Mouse (Mus musculus) heart, postnatal 0 days (tissue): ENCODE data around the gene Pde4b. TPM values are rescaled to one million over a fixed set of nuclear protein-coding genes. Genes with fewer than 3 reads are reported as not detected.

Source experiments
- ATAC-seq: fragments of 200-750 bp; cut with Nextera tagmentation; 2 replicates; pipeline ENCODE4 v1.8.0; 2017; ENCODE audit warnings: low read depth, moderate number of reproducible peaks, moderate library complexity; ENCODE audit not compliant: insufficient read depth
- DNase-seq: peaks from one replicate; pipeline ENCODE4 v3.0.0-alpha.2; 2016; ENCODE audit warnings: low spot score
- H3K27ac ChIP-seq: fragments of 300-500 bp; sonication (generic); 2 replicates; pipeline ENCODE4 v1.5.1; 2014; ENCODE audit warnings: low read depth, mild to moderate bottlenecking
- H3K27me3 ChIP-seq: fragments of 300-500 bp; sonication (generic); 2 replicates; pipeline ENCODE4 v1.6.1; 2014; ENCODE audit warnings: low read length, mixed read lengths; ENCODE audit not compliant: control insufficient read depth, insufficient read depth
- H3K36me3 ChIP-seq: fragments of 300-500 bp; sonication (generic); replicated peaks from 2 replicates; pipeline ENCODE4 v1.6.1; 2014; ENCODE audit warnings: low read length, mixed read lengths; ENCODE audit not compliant: control insufficient read depth, insufficient read depth
- H3K4me1 ChIP-seq: fragments of 300-500 bp; sonication (generic); 2 replicates; pipeline ENCODE4 v1.6.1; 2014; ENCODE audit warnings: antibody characterized with exemption; ENCODE audit not compliant: control insufficient read depth, insufficient read depth
- H3K4me2 ChIP-seq: fragments of 300-500 bp; sonication (generic); 2 replicates; pipeline ENCODE4 v1.6.1; 2014; ENCODE audit warnings: low read depth, mild to moderate bottlenecking, low read length, moderate library complexity
- H3K4me3 ChIP-seq: fragments of 300-500 bp; sonication (generic); 2 replicates; pipeline ENCODE4 v1.5.1; 2014; ENCODE audit warnings: low read depth, low read length
- H3K9ac ChIP-seq: fragments of 300-500 bp; sonication (generic); replicated peaks from 2 replicates; pipeline ENCODE4 v1.6.1; 2014; ENCODE audit warnings: low read depth, low read length, mixed read lengths
- H3K9me3 ChIP-seq: fragments of 300-500 bp; sonication (generic); replicated peaks from 2 replicates; pipeline ENCODE4 v1.6.1; 2016; ENCODE audit warnings: low read length; ENCODE audit not compliant: control insufficient read depth
- CTCF ChIP-seq: IDR thresholded peaks from 2 replicates; pipeline ENCODE4 v1.5.1; 2016; ENCODE audit warnings: antibody characterized with exemption, control low read depth, low read depth
- EP300 ChIP-seq: IDR thresholded peaks from 2 replicates; pipeline ENCODE4 v1.6.1; 2016; ENCODE audit warnings: antibody characterized with exemption, low read depth
- WGBS: fragments of 180-500 bp; shearing (Covaris S2); extraction: QIAGEN DNeasy Blood & Tissue Kit; methylation state at CpG from one replicate; pipeline ENCODE4 v1.1.7; 2014; 5-methylcytosine and 5-hydroxymethylcytosine counted together
- polyA plus RNA-seq: library from polyadenylated mRNA; unstranded; fragments of >200 nt; fragmentation: Nextera tagmentation; extraction: Ambion mirVana; gene quantifications from 2 replicates; pipeline ENCODE4 v1.2.1, GENCODE M21; 2015
- total RNA-seq: library from RNA; depleted of rRNA; stranded (reverse); fragments of >200 nt; gene quantifications from 2 replicates; pipeline ENCODE4 v1.2.3, GENCODE M21; 2014; ENCODE audit warnings: low replicate concordance

The Pde4b gene
- total and polyA plus RNA-seq, 2 experiments from 2014 or later = 30.8 to 50.1 TPM

DNA sequence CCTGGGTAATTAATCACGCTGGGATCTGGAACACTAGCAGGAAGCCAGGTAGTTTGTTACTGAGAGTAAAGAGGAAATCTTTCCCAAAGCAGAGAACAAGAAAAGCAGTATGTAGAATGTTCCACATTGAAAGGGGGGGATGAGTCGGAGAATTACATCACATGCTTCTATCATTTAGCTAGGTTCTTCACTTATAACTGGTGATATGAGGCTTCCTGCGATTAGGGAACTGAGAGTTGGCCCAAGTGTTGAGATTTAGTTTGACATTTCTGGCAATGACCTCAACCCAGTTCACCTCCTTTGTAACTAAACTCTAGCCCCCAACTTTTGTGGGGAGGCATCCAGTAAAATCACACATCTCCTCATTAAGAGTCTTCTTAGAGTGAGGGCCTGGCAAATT lies 185.0 kb downstream of the Pde4b start:
- 64% methylated on average over 3 of the region's 3 CpGs for WGBS
- Histone ChIP-seq H3K4me1 (peaks cover 4% of the 10 kb centered on the region; the same call in 1 of the 2 replicates), H3K36me3 (no peaks in the 10 kb centered on the region), H3K4me2 (no peak overlapping the region), H3K4me3 (no peak overlapping the region), H3K9ac (no peak overlapping the region), H3K27ac (no peak overlapping the region), H3K27me3 (no peaks in the 10 kb centered on the region), H3K9me3 (no peaks in the 10 kb centered on the region)
- no peak for TF ChIP-seq EP300
- no peak for TF ChIP-seq CTCF
- no peak for DNase-seq
- ATAC-seq = no peak

DNA sequence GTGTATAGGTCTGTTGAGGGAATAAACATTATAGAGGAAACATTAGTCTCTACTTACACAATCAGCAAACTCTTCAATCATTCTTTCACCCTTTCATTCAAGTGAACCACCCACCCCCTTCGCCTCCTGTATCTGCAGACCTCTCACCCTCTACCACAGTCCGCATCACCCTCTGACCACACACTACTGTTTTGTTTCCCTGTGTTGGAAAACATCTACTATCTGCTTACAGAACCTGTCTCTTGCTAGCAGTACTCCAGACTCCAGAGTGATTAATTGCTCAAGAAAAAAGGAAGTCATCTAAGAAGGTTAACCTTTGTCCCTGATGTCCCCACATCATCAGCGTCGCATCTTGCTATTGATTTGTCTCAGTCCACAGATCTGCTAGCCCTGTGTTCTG lies 185.4 kb downstream of the Pde4b start:
- no peaks in the 10 kb centered on the region for H3K36me3 ChIP-seq
- WGBS = 80% methylated on average over 4 of the region's 4 CpGs
- ATAC-seq = no peak

DNA sequence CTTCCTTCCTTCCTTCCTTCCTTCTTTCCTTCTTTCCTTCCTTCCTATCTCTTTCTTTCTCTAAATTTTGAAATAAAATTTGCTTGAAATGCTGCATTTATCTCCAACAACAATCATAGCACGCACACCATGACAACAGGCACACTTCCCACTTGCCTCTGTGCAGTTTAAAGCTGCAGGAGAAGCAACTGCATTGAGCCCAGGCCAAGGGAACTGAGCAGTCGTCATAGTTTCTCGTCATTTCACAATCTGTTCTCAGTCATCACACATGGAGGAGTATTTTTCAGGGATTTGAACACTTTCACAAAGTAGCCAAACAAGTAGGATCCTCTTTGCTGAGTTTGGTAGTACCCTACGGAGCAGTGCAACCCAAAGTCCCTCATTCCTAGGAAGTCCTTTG lies 188.4 kb downstream of the Pde4b start:
- TF ChIP-seq CTCF (no peak), EP300 (no peak)
- WGBS = 63% methylated on average over 4 of the region's 4 CpGs
- no peaks in the 10 kb centered on the region for H3K9me3 ChIP-seq

More for the DNA sequence above, 185.4 kb downstream of the Pde4b start:
- no peaks in the 10 kb centered on the region for H3K9me3 ChIP-seq
- no peak for DNase-seq
- TF ChIP-seq EP300 (no peak), CTCF (no peak)
- no peak overlapping the region for H3K4me3 ChIP-seq
- no peaks in the 10 kb centered on the region for H3K27me3 ChIP-seq
- no peak overlapping the region for H3K9ac ChIP-seq
- H3K4me1 ChIP-seq = peaks cover 4% of the 10 kb centered on the region; the same call in 1 of the 2 replicates
- no peak overlapping the region for H3K4me2 ChIP-seq
- H3K27ac ChIP-seq = no peak overlapping the region

DNA sequence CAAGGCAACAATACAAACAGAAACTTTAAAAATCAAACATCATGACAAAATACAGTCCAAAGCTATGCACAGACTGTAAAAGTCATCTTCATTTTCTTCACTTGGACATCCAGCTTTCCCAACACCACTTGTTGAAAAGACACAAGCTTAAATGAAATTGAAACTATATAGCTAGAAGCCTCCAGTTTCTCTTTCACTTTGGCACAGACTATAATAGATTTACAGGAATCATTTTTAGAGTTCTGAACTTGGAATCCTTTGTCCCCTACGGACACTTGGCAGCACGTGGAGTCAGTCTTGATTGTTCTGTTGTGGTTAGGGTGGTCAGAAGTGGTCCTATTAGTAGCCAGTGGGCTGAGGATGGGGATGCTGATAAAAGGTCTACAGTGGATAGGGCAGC lies 191.6 kb downstream of the Pde4b start:
- no peaks in the 10 kb centered on the region for H3K27me3 ChIP-seq
- peaks cover 6% of the 10 kb centered on the region; the same call in 1 of the 2 replicates for H3K4me1 ChIP-seq
- H3K4me3 ChIP-seq = no peak overlapping the region
- H3K27ac ChIP-seq = peak overlapping the region; percentile 47
- ATAC-seq = no peak
- WGBS = 41% methylated on average over 2 of the region's 2 CpGs
- peak overlapping the region; percentile 44 for H3K4me2 ChIP-seq
- H3K36me3 ChIP-seq = no peaks in the 10 kb centered on the region
- H3K9ac ChIP-seq = peak overlapping the region; percentile 40; the same call in 1 of the 2 replicates
- DNase-seq = no peak
- no peak for TF ChIP-seq EP300
- TF ChIP-seq CTCF = no peak
- no peaks in the 10 kb centered on the region for H3K9me3 ChIP-seq

More for the DNA sequence above, 188.4 kb downstream of the Pde4b start:
- H3K27ac ChIP-seq = no peak overlapping the region
- H3K4me3 ChIP-seq = no peak overlapping the region
- no peak for DNase-seq
- H3K27me3 ChIP-seq = no peaks in the 10 kb centered on the region
- ATAC-seq = no peak
- no peak overlapping the region for H3K9ac ChIP-seq
- H3K4me2 ChIP-seq = no peak overlapping the region
- H3K4me1 ChIP-seq = peaks cover 10% of the 10 kb centered on the region
- H3K36me3 ChIP-seq = no peaks in the 10 kb centered on the region

DNA sequence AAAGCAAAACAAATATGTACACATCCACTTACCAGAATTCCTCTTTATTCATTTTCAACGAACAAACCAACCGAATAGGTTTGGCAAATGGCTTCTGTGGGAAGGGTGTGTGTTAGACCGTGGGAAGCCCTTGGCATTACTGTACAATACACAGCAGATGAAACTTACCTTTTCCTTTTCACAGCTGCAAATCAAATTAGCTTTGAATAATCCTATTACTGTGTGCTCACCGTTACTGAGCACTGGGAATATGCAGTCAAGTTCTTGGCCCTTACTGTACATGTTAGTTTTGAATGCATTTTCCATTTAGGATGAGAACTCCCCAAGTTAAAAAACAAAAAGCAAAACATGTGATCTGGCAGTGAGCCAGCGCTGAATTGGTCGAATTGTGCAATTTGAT lies 199.8 kb downstream of the Pde4b start:
- H3K36me3 ChIP-seq = no peaks in the 10 kb centered on the region
- DNase-seq (no peak), ATAC-seq (no peak)
- no peaks in the 10 kb centered on the region for H3K4me1 ChIP-seq
- no peak overlapping the region for H3K9ac ChIP-seq
- no peaks in the 10 kb centered on the region for H3K27me3 ChIP-seq
- no peak overlapping the region for H3K4me2 ChIP-seq
- H3K9me3 ChIP-seq = no peaks in the 10 kb centered on the region
- no peak overlapping the region for H3K4me3 ChIP-seq
- no peak overlapping the region for H3K27ac ChIP-seq
- WGBS = 77% methylated on average over 6 of the region's 6 CpGs
- TF ChIP-seq EP300 (no peak), CTCF (no peak)

DNA sequence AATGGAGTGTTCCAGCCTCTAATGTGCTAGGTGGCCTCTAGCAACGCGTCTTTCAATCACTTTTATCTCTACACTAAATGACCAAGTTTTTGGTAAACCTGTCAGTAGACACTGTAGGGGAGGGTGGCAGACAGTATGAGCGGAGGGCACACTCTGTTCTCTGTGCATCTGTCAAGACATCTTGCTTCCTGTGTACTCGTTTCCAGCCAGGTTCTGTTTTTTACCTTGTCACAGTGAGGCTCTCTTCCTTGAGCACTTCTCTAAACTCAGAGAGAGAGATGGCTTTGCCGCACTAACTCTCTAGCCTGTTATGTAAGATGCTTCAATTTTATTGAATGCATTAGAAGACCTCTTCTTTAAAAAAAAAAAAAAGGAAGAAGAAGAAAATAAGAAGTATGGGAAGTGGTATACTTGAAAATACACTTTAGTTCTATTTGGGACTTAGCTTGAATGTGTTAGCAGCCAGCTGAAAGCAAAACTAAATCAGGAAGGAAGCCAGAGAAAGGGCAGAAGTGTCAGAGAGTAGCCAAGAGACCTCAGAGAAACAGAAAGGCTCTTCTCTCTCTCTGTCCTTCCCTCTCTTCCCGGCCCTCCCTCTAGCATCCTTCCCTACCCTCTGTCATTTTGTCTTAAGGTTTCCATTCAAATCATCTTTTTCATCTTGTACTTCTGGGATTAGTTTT lies 202.8 kb downstream of the Pde4b start:
- DNase-seq = no peak
- H3K27ac ChIP-seq = no peak overlapping the region; the same call in 1 of the 2 replicates
- H3K9me3 ChIP-seq = no peaks in the 10 kb centered on the region
- H3K9ac ChIP-seq = no peak overlapping the region
- H3K4me2 ChIP-seq = no peak overlapping the region; the same call in 1 of the 2 replicates
- H3K36me3 ChIP-seq = no peaks in the 10 kb centered on the region
- H3K27me3 ChIP-seq = no peaks in the 10 kb centered on the region
- no peak overlapping the region for H3K4me3 ChIP-seq
- WGBS = 58% methylated on average over 6 of the region's 6 CpGs
- ATAC-seq = no peak
- H3K4me1 ChIP-seq = no peaks in the 10 kb centered on the region
- no peak for TF ChIP-seq EP300
- TF ChIP-seq CTCF = no peak
